Mouse (Mus musculus) ES-Bruce4 (cell line): ENCODE results near the gene Rnf115. TPM values are rescaled to one million over a fixed set of nuclear protein-coding genes. Genes with fewer than 3 reads are reported as not detected.
A peak's percentile ranks its signal among the peaks of the same experiment; 100 is the strongest.

Experiments used
- H3K27ac ChIP-seq: 2 replicates; pipeline ENCODE4 v1.5.1; 2012; ENCODE audit warnings: low read length, inconsistent platforms; ENCODE audit not compliant: insufficient read depth
- H3K27me3 ChIP-seq: 2 replicates; pipeline ENCODE4 v1.6.1; 2012; ENCODE audit warnings: mild to moderate bottlenecking, low read length, inconsistent platforms; ENCODE audit not compliant: control insufficient read depth, poor library complexity, insufficient read depth, severe bottlenecking
- H3K36me3 ChIP-seq: 2 replicates; pipeline ENCODE4 v1.6.1; 2012; ENCODE audit warnings: inconsistent platforms, mild to moderate bottlenecking, low read length, moderate library complexity; ENCODE audit not compliant: control insufficient read depth, poor library complexity, insufficient read depth, severe bottlenecking
- H3K4me1 ChIP-seq: one replicate; pipeline ENCODE4 v1.8.1; 2011; ENCODE audit warnings: low read length; ENCODE audit not compliant: control insufficient read depth, insufficient read depth
- H3K4me3 ChIP-seq: 2 replicates; pipeline ENCODE4 v1.5.1; 2011; ENCODE audit warnings: low read depth, mild to moderate bottlenecking, low read length
- H3K9ac ChIP-seq: 2 replicates; pipeline ENCODE4 v1.6.1; 2012; ENCODE audit warnings: low read depth, mild to moderate bottlenecking, inconsistent platforms; ENCODE audit not compliant: poor library complexity, severe bottlenecking
- H3K9me3 ChIP-seq: replicated peaks from 2 replicates; pipeline ENCODE4 v1.6.1; 2012; ENCODE audit warnings: mild to moderate bottlenecking, low read length, inconsistent platforms; ENCODE audit not compliant: control insufficient read depth, poor library complexity, insufficient read depth, severe bottlenecking
- CTCF ChIP-seq: IDR thresholded peaks from one replicate; pipeline ENCODE4 v1.8.1; 2011; ENCODE audit warnings: low read depth, low read length
- EP300 ChIP-seq: IDR thresholded peaks from 2 replicates; pipeline ENCODE4 v1.6.1; 2011; ENCODE audit warnings: low read depth, low read length; ENCODE audit not compliant: insufficient read depth
- POLR2A ChIP-seq: IDR thresholded peaks from one replicate; pipeline ENCODE4 v1.8.1; 2011; ENCODE audit warnings: low read length; ENCODE audit not compliant: insufficient read depth
- polyA plus RNA-seq: library from polyadenylated mRNA; stranded (reverse); fragments of >200 nt; gene quantifications from 2 replicates; pipeline ENCODE4 v1.2.4, GENCODE M21; 2011; ENCODE audit warnings: low read depth; ENCODE audit not compliant: missing spikeins, insufficient read depth, insufficient read length

Gene Rnf115
- polyA plus RNA-seq, 1 experiment, result 49.9 TPM

- Histone ChIP-seq H3K4me3 (no peak overlapping the region), H3K9ac (no peak overlapping the region), H3K36me3 (peaks cover 29% of the 10 kb centered on the region), H3K27ac (no peak overlapping the region), H3K9me3 (no peaks in the 10 kb centered on the region), H3K27me3 (no peaks in the 10 kb centered on the region), H3K4me1 (peaks cover 10% of the 10 kb centered on the region)
- TF ChIP-seq CTCF, result peak; percentile 74
- no peak for TF ChIP-seq EP300
Observed at GRCm38 (mm10) chr3:96704778-96705177, 22.7 kb upstream of the Rnf115 start.

DNA sequence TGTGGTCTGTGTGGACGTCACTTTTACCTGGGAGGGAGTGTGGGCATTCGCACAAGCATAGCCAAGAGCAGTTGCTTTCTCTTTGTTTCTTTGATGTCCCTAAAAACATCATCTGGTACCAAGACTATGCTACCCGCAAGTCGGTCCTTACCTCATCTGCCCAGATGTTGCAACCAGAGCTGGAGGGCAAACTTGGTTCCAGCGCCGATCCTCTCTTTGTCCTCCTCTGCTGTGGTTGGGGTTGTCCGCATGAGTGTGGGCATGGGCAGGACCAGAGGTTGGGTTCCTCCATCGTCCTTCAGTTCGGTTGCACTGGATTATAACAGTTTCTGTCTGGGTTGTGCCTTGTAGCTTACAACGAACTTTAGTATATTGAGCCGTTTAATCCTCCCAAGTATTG, 21.2 kb upstream of the Rnf115 start:
- Histone ChIP-seq H3K4me3 (no peak overlapping the region), H3K27me3 (no peaks in the 10 kb centered on the region), H3K27ac (no peak overlapping the region), H3K9me3 (no peaks in the 10 kb centered on the region), H3K9ac (no peak overlapping the region), H3K36me3 (peaks cover 31% of the 10 kb centered on the region), H3K4me1 (peaks cover 10% of the 10 kb centered on the region)
- TF ChIP-seq CTCF (no peak), POLR2A (no peak), EP300 (no peak)

DNA sequence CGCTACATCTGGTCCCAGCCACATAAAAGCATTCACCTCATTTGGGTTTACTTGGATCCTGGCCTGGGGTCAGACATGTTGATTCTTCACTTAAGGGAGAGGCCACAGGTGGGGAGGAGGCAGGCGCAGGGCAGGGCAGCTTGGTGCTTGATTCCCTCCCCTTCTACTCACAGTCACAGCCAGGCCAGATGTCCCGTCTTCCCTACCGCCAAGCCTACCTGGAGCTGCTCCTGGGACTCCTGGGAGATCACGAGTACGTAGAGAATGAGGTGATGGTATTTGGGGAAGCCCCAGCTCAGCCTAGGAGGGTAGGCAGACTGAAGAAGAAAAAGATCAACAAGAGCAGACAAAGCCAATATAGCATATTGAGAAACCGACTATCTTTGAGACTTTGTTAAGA, 20.5 kb upstream of the Rnf115 start:
- Histone ChIP-seq H3K9me3 (no peaks in the 10 kb centered on the region), H3K4me1 (peaks cover 7% of the 10 kb centered on the region), H3K27me3 (no peaks in the 10 kb centered on the region), H3K27ac (no peak overlapping the region), H3K9ac (no peak overlapping the region), H3K4me3 (no peak overlapping the region), H3K36me3 (peaks cover 23% of the 10 kb centered on the region)
- no peak for TF ChIP-seq CTCF
- no peak for TF ChIP-seq POLR2A
- no peak for TF ChIP-seq EP300

DNA sequence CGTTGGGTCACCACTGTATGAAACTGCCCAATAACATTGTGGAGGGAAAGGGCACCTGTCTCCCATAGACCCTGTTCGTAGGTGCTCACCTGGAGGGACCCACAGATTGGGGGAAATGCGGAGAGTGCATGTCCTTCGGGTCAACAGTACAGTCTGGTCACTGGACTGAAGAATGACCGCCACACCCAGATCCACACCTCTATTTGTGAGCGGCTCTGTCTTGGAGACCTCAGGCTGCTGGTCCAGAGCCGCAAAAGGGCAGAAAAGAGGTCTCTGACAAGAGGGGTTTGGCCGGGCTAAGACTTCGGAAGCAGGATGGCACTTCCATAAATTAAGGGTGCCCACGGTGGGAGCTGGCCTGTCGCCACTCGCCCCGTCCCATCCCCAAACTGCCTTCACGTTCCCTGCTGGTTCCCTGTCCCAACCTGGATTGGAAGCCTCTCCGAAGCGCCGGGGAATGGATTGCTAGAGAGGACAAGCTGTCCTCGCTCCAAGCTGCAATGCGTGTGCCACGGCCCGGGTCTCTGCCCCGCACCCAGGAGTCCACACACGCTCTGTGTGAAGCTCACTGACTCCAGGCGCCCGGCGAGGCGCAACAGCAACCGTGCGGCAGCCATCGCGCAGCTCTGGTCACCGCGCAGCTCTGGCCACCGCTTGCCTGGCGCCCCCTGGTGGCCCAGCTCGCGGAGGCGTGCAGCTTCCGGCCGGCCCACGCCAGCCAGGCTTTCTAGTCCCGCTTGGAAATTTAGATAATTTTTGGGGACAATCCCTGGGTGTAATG, 19.4 kb upstream of the Rnf115 start, which contains the start of gene Nudt17:
Gene Nudt17 (minus strand): TSS at position 660 of the 781 bp plus-strand sequence.
- Histone ChIP-seq H3K27me3 (no peaks in the 10 kb centered on the region), H3K9ac (peak within 1 kb of the TSS; percentile 51), H3K4me1 (peaks cover 7% of the 10 kb centered on the region), H3K4me3 (peak within 1 kb of the TSS; percentile 68), H3K9me3 (no peaks in the 10 kb centered on the region), H3K27ac (no peak within 1 kb of the TSS), H3K36me3 (peaks cover 19% of the 10 kb centered on the region)
- TF ChIP-seq POLR2A, result no peak
- peak; percentile 84 for TF ChIP-seq CTCF

GRCm38 (mm10) chr3:96708684-96709064, 18.8 kb upstream of the Rnf115 start:
- H3K9ac ChIP-seq, result no peak overlapping the region

GRCm38 (mm10) chr3:96714286-96714685, 13.2 kb upstream of the Rnf115 start:
- H3K36me3 ChIP-seq, result peaks cover 22% of the 10 kb centered on the region

More at GRCm38 (mm10) chr3:96708684-96709064, 18.8 kb upstream of the Rnf115 start:
- H3K36me3 ChIP-seq, result peaks cover 21% of the 10 kb centered on the region
- H3K27ac ChIP-seq, result no peak overlapping the region
- H3K4me3 ChIP-seq, result no peak overlapping the region
- H3K4me1 ChIP-seq, result peaks cover 3% of the 10 kb centered on the region
- no peaks in the 10 kb centered on the region for H3K27me3 ChIP-seq
- no peaks in the 10 kb centered on the region for H3K9me3 ChIP-seq
- TF ChIP-seq EP300 (no peak), CTCF (no peak), POLR2A (no peak)

More at GRCm38 (mm10) chr3:96714286-96714685, 13.2 kb upstream of the Rnf115 start:
- no peak for TF ChIP-seq EP300
- TF ChIP-seq CTCF, result no peak
- TF ChIP-seq POLR2A, result no peak
- H3K9ac ChIP-seq, result no peak overlapping the region
- H3K27ac ChIP-seq, result no peak overlapping the region
- no peaks in the 10 kb centered on the region for H3K9me3 ChIP-seq
- no peaks in the 10 kb centered on the region for H3K4me1 ChIP-seq
- H3K27me3 ChIP-seq, result no peaks in the 10 kb centered on the region
- no peak overlapping the region for H3K4me3 ChIP-seq
